Mouse (Mus musculus): Measurements from ENCODE around the gene Samm50.

GRCm38 (mm10) chr15:84216026-84216425 is 24.0 kb downstream of the Samm50 start:
- TF ChIP-seq CTCF (IDR thresholded peaks at IDR 0.05): no peak
- TF ChIP-seq EP300 (IDR thresholded peaks at IDR 0.05): no peak
